Mouse (Mus musculus): ENCODE data around the gene Gm10486.
"Not testable (repeated sequence)": the region's sequence is repeated elsewhere in the genome, so short reads cannot be mapped to it uniquely, and the experiment has no call there.

Gene Gm10486

GRCm38 (mm10) chrX:35067084-35067483, at the start of gene Gm10486:
TSS of gene Gm10486 (plus strand) at chrX:35067384.
- not testable (repeated sequence) for DNase-seq (ENCODE audit: low read depth, low spot score)

Data from telencephalon, adult 2 months (tissue).